Mouse (Mus musculus) heart, adult 9 months (tissue): ENCODE measurements at regions not wholly inside any gene's neighbourhood (a gene's known extent, or its start where the extent isn't known, plus 50 kb on each side); places are given as distances from the start of the nearest gene placed in this dataset.
"Not testable (repeated sequence)": the region's sequence is repeated elsewhere in the genome, so short reads cannot be mapped to it uniquely, and the experiment has no call there.

ENCODE experiments used
- DNase-seq, 2 experiments: peaks; one replicate each; pipeline ENCODE4 v3.0.0; 2022; ENCODE audit warnings: low spot score in 2 of 2

DNA sequence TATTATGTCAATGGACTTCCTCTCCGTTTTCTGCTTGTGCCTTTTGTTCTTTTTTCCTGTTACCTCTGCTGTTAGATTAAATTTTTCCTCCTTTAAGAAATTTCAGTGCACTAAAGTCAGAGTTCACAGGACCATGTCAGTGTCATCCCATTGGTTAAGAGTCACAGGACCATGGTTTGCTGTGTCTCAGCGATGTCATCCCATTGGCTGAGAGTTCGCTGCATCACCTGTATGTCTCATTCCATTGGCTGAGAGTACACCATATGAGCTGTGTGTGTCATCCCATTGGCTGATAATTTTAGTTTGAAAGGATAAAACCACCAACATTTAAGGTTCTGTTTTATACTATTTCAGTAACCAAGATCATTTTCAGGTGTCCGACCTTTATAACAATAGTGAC lies 50.7 kb upstream of the Jade1 start:
- DNase-seq: no peak

- DNase-seq: no peak
Observed at GRCm38 (mm10) chr3:41502161-41502560, 53.4 kb upstream of the Jade1 start.

DNA sequence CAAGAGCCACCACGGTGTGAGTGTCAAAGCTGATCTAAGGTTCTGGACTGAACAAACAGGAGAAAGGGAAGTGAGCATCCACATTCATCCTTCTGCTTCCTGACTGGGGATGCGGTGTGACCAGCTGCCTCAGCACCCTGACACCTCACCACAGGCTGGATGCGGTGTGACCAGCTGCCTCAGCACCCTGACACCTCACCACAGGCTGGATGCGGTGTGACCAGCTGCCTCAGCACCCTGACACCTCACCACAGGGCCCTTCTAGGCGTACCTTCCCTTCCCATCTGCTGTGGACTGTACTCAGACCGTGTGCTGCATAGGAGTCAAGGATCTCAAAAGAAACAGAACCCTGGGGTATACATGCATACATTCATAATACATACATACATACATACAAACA lies 53.9 kb upstream of the Jade1 start:
- DNase-seq: not testable (repeated sequence)

- DNase-seq: no peak
Observed at GRCm38 (mm10) chr3:41501124-41501523, 54.4 kb upstream of the Jade1 start.

- no peak for DNase-seq
Observed at GRCm38 (mm10) chr3:41499680-41500079, 55.9 kb upstream of the Jade1 start.

- DNase-seq: peak; percentile 80
Observed at GRCm38 (mm10) chr3:41498791-41499190, 56.7 kb upstream of the Jade1 start.

- DNase-seq: no peak
Observed at GRCm38 (mm10) chr3:41497771-41498170, 57.8 kb upstream of the Jade1 start.

DNA sequence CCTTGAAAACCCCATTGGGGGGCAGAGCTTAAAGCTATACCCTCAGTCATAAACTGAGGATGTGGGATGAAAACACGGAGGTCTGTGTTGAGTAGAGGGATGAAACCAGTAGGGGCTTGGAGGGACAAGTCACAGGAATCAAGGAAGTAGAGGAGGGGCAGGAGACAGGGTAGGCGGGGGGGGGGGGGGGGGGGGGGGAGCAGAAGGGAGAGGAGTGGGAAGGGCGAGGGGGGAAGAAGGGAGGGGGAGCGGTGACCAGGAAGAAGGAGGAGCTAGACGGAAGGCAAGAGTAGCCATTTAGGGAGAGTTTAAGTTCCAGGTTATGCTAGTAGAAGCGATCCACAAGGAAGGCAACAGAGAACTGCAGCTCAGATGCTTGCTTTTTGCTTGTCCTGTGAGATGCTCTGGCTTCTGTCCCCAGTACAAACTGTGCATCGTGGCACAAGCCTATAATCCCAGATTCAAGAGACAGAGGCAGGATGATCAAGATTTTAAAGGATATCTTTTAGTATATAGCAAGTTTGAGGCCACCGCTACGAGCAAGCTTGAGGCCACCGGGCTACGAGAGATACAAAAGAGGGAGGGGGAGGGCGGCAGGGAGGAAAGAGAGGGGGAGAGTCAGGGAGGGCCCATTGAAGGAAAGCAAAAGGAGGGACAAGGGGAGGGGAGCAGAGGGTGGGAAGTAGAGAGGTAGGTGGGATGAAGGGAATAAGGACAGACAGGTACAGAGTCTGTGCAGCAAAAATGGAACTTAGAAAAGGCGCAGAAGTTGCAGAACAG lies 58.4 kb upstream of the Jade1 start:
- DNase-seq: no peak

GRCm38 (mm10) chr3:41495893-41496292 lies 59.6 kb upstream of the Jade1 start:
- DNase-seq: no peak

- DNase-seq: no peak
Observed at GRCm38 (mm10) chr3:41495097-41495496, 60.4 kb upstream of the Jade1 start.

- DNase-seq: no peak
Observed at GRCm38 (mm10) chr3:41493472-41493871, 62.1 kb upstream of the Jade1 start.

- DNase-seq: no peak
Observed at GRCm38 (mm10) chr3:41492727-41493392, 62.7 kb upstream of the Jade1 start.

DNA sequence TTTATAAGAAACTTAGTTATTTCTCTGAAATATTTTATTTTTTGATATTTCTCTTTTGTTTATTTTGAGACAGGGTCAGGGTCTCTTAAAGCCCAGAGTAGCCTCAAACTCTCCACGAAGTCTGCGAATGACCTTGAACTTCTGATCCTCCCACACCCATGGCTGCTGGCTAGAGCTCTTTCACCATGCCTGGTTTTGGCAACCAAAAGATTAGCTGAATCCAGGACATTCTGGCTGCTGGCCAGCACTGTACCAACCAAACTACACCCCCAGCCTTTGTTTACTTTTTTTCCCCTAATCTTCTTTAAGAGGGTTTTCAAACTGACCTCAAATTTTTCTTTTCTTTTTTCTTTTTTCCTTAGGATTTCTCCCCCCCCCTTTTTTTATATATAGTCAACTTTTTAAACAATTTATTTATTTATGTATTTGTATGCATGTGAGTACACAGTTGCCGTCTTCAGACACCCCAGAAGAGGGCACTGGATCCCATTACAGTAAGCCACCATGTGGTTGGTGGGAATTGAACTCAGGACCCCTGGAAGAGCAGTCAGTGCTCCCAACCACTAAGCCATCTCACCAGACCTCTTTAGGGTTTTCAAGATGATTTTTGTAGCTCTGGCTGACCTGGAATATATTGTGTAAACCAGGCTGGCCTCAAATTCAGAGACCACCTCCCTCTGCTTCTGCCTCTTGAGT lies 63.4 kb upstream of the Jade1 start:
- DNase-seq: no peak

GRCm38 (mm10) chr3:41491185-41491584 lies 64.3 kb upstream of the Jade1 start:
- no peak for DNase-seq

- DNase-seq: no peak
Observed at GRCm38 (mm10) chr3:41489998-41490397, 65.5 kb upstream of the Jade1 start.

GRCm38 (mm10) chr3:41489571-41489970 lies 66.0 kb upstream of the Jade1 start:
- DNase-seq: no peak

- no peak for DNase-seq
Observed at GRCm38 (mm10) chr3:41488229-41488774, 67.2 kb upstream of the Jade1 start.

DNA sequence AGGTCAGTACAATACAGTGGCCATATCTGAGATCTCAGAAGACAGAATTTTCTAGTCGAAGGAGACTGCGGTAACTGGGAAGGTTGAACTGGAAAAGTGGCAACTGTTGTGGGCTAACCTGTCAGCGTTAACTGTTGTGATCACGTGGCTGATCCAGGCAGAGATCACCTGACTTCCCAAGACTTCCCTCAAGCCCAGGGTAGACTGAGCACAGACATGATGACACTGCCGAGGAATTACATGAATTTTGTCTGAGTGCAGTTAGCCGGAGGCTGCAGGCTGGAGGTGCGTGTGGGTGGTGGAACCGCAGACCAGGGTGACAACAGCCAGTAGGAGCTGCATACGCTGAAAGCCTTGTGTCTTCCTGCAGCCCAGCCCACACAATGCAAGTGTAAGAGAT lies 70.6 kb upstream of the Jade1 start:
- DNase-seq: no peak

- no peak for DNase-seq
Observed at GRCm38 (mm10) chr3:41483582-41483981, 71.9 kb upstream of the Jade1 start.

GRCm38 (mm10) chr3:41482881-41483494 lies 72.5 kb upstream of the Jade1 start:
- DNase-seq: no peak

GRCm38 (mm10) chr3:41480186-41480585 lies 75.3 kb upstream of the Jade1 start:
- DNase-seq: peak; percentile 43

GRCm38 (mm10) chr3:41478971-41479370 lies 76.6 kb upstream of the Jade1 start:
- DNase-seq: no peak
